Mouse (Mus musculus): Measurements from ENCODE around the gene Trpm2. TPM values are rescaled to one million over a fixed set of nuclear protein-coding genes. Genes with fewer than 3 reads are reported as not detected.
"Not testable (repeated sequence)": the region's sequence is repeated elsewhere in the genome, so short reads cannot be mapped to it uniquely, and the experiment has no call there.

Trpm2 gene
- total RNA-seq, 2 experiments from 2014 or later: 3.6 to 9.1 TPM

- ATAC-seq (replicated peaks; ENCODE audit: poor library complexity, severe bottlenecking): peak; percentile 92
These were observed 8.3 kb upstream of the Trpm2 start, which contains the start of gene 1810043G02Rik for GRCm38 (mm10) chr10:77978351-77979350. 1810043G02Rik (plus strand) TSS chr10:77978524.

- no peak for ATAC-seq (replicated peaks; ENCODE audit: poor library complexity, severe bottlenecking)
These were observed 6.2 kb upstream of the Trpm2 start for GRCm38 (mm10) chr10:77976458-77977150.

- ATAC-seq (replicated peaks; ENCODE audit: poor library complexity, severe bottlenecking): no peak
These were observed 5.3 kb upstream of the Trpm2 start for GRCm38 (mm10) chr10:77975653-77976052.

GRCm38 (mm10) chr10:77974811-77975210 is 4.4 kb upstream of the Trpm2 start:
- no peak for ATAC-seq (replicated peaks; ENCODE audit: poor library complexity, severe bottlenecking)

- no peak for ATAC-seq (replicated peaks; ENCODE audit: poor library complexity, severe bottlenecking)
These were observed 4.0 kb upstream of the Trpm2 start for GRCm38 (mm10) chr10:77974323-77974722.

GRCm38 (mm10) chr10:77971709-77972553 is 1.6 kb upstream of the Trpm2 start:
- ATAC-seq (replicated peaks; ENCODE audit: poor library complexity, severe bottlenecking): no peak

GRCm38 (mm10) chr10:77971191-77971590 is 828 bp upstream of the Trpm2 start:
- ATAC-seq (replicated peaks; ENCODE audit: poor library complexity, severe bottlenecking): peak; percentile 65

GRCm38 (mm10) chr10:77969973-77970325 is 414 bp downstream of the Trpm2 start:
- no peak for ATAC-seq (replicated peaks; ENCODE audit: poor library complexity, severe bottlenecking)

GRCm38 (mm10) chr10:77969274-77969972 is 940 bp downstream of the Trpm2 start:
- peak; percentile 38 for ATAC-seq (replicated peaks; ENCODE audit: poor library complexity, severe bottlenecking)

GRCm38 (mm10) chr10:77963971-77964370 is 6.4 kb downstream of the Trpm2 start:
- ATAC-seq (replicated peaks; ENCODE audit: poor library complexity, severe bottlenecking): peak; percentile 77

- peak; percentile 90 for ATAC-seq (replicated peaks; ENCODE audit: poor library complexity, severe bottlenecking)
These were observed 7.6 kb downstream of the Trpm2 start for GRCm38 (mm10) chr10:77962725-77963124.

- not testable (repeated sequence) for ATAC-seq (replicated peaks; ENCODE audit: poor library complexity, severe bottlenecking)
These were observed 19.9 kb downstream of the Trpm2 start for GRCm38 (mm10) chr10:77950468-77950867.

GRCm38 (mm10) chr10:77939685-77940084 is 30.7 kb downstream of the Trpm2 start:
- ATAC-seq (replicated peaks; ENCODE audit: poor library complexity, severe bottlenecking): no peak

GRCm38 (mm10) chr10:77927375-77927774 is 43.0 kb downstream of the Trpm2 start:
- no peak for ATAC-seq (replicated peaks; ENCODE audit: poor library complexity, severe bottlenecking)

- ATAC-seq (replicated peaks; ENCODE audit: poor library complexity, severe bottlenecking): peak; percentile 79
These were observed 44.2 kb downstream of the Trpm2 start for GRCm38 (mm10) chr10:77926140-77926539.

GRCm38 (mm10) chr10:77922681-77923080 is 47.7 kb downstream of the Trpm2 start:
- ATAC-seq (replicated peaks; ENCODE audit: poor library complexity, severe bottlenecking): no peak

- ATAC-seq (replicated peaks; ENCODE audit: poor library complexity, severe bottlenecking): no peak
These were observed 49.4 kb downstream of the Trpm2 start for GRCm38 (mm10) chr10:77921009-77921408.

- ATAC-seq (replicated peaks; ENCODE audit: poor library complexity, severe bottlenecking): peak; percentile 67
These were observed 53.6 kb downstream of the Trpm2 start for GRCm38 (mm10) chr10:77916636-77917335.

GRCm38 (mm10) chr10:77913292-77913691 is 57.1 kb downstream of the Trpm2 start:
- ATAC-seq (replicated peaks; ENCODE audit: poor library complexity, severe bottlenecking): no peak
